Mouse (Mus musculus): ENCODE data around the gene Cap2.

- no peak for TF ChIP-seq CTCF (IDR thresholded peaks at IDR 0.05; ENCODE audit: low read depth, low read length)
- TF ChIP-seq POLR2A (IDR thresholded peaks at IDR 0.05; ENCODE audit: borderline replicate concordance, low read depth, low read length): no peak
Observed at GRCm38 (mm10) chr13:46533342-46534129, 31.9 kb downstream of the Cap2 start.

Data from bone marrow macrophage, adult 2 months (primary cell).